Mouse (Mus musculus): ENCODE measurements around the gene Myrip.

- no peak for TF ChIP-seq GATA1 (IDR thresholded peaks at IDR 0.05; ENCODE audit: low read length)
- no peak for TF ChIP-seq TAL1 (IDR thresholded peaks at IDR 0.05; ENCODE audit: low read length)
Measured at GRCm38 (mm10) chr9:120303453-120304299, 2.4 kb downstream of the Myrip start.

Measured in erythroblast, embryonic 14.5 days (primary cell).